Mouse (Mus musculus) G1E (cell line): ENCODE results near the gene Tjap1. TPM values are rescaled to one million over a fixed set of nuclear protein-coding genes. Genes with fewer than 3 reads are reported as not detected.

ENCODE experiments used
- ATAC-seq: 2 replicates; pipeline ENCODE4 v1.8.0; 2016; ENCODE audit warnings: mild to moderate bottlenecking; ENCODE audit not compliant: insufficient number of reproducible peaks, poor library complexity, low FRiP score, severe bottlenecking; ENCODE audit errors: extremely low read depth
- DNase-seq: peaks from one replicate; pipeline ENCODE4 v3.0.0; 2012; ENCODE audit warnings: low spot score
- H3K27me3 ChIP-seq: 2 replicates; pipeline ENCODE4 v1.6.1; 2012; ENCODE audit warnings: mild to moderate bottlenecking, low read length, inconsistent platforms; ENCODE audit not compliant: insufficient read depth
- H3K36me3 ChIP-seq: replicated peaks from 2 replicates; pipeline ENCODE3; 2012; ENCODE audit warnings: mild to moderate bottlenecking, inconsistent platforms
- H3K4me1 ChIP-seq: 2 replicates; pipeline ENCODE4 v1.6.1; 2012; ENCODE audit warnings: low read depth, low read length, inconsistent platforms, mixed read lengths; ENCODE audit not compliant: insufficient read depth
- H3K4me3 ChIP-seq: 2 replicates; pipeline ENCODE4 v1.5.1; 2012; ENCODE audit warnings: low read depth, mild to moderate bottlenecking, inconsistent platforms, low read length, moderate library complexity, mixed read lengths
- H3K9me3 ChIP-seq: replicated peaks from 2 replicates; pipeline ENCODE4 v1.6.1; 2012; ENCODE audit warnings: inconsistent platforms
- GATA1 ChIP-seq: IDR thresholded peaks from 2 replicates; pipeline ENCODE4 v1.6.1; 2012; ENCODE audit warnings: borderline replicate concordance, low read length, inconsistent platforms, mixed read lengths
- POLR2AphosphoS5 ChIP-seq: IDR thresholded peaks from 2 replicates; pipeline ENCODE4 v1.6.1; 2012; ENCODE audit warnings: low read depth, low read length, inconsistent platforms; ENCODE audit not compliant: insufficient replicate concordance
- polyA plus RNA-seq: library from polyadenylated mRNA; stranded (reverse); fragments of >175 nt; gene quantifications from 2 replicates; pipeline ENCODE4 v1.2.3, GENCODE M21; 2012
- total RNA-seq, 2 experiments: library from RNA; stranded (forward) in 1 of 2; stranded (reverse) in 1 of 2; fragments of 200-1000 nt in 1 of 2; fragments of >200 nt in 1 of 2; fragmentation: Nextera tagmentation in 1 of 2; gene quantifications; 2 replicates each; pipeline ENCODE4 v1.2.3; 2014 to 2017

Tjap1 gene
- total and polyA plus RNA-seq, 3 experiments: 12.9 to 110 (median 48.1) TPM

DNA sequence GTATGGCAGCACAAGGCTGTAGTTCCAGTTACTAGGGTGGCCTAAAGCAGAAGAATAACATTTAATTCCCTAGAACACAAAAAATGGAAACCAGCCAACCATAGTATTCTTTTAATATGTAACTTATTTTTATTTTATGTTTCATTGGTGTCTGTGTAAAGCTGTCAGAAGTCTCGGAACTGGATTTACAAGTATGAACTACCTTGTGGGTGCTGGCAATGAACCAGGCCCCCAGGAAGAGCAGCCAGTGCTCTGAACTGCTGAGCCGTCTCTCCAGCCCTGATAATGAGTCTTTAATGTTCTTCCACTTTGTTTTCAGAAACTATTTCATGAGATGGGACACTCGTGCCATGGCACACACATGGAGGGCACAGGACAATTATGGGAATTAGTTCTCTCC lies 72.3 kb downstream of the Tjap1 start:
- ATAC-seq: no peak
- H3K4me1 ChIP-seq: peaks cover 13% of the 10 kb centered on the region

More for the DNA sequence above, 72.3 kb downstream of the Tjap1 start:
- Histone ChIP-seq H3K27me3 (no peaks in the 10 kb centered on the region), H3K9me3 (no peaks in the 10 kb centered on the region), H3K36me3 (peaks cover 82% of the 10 kb centered on the region), H3K4me3 (no peak overlapping the region)
- no peak for DNase-seq
- no peak for TF ChIP-seq GATA1
- TF ChIP-seq POLR2AphosphoS5: no peak

Other genes starting within 250 kb of the Tjap1 start
- gene Mrps18a, start 172.0 kb downstream of the Tjap1 start, total RNA-seq (2014; fragmentation: Nextera tagmentation): 66.4 and 87.7 TPM in 2 replicates
- gene Mrps18a, start 172.0 kb downstream of the Tjap1 start, total RNA-seq (2017): 55.3 and 71.3 TPM in 2 replicates
- 88.7 and 110 TPM in 2 replicates for gene Mrps18a, start 172.0 kb downstream of the Tjap1 start, polyA plus RNA-seq
- not detected in 2 replicates for gene Rsph9, start 138.8 kb downstream of the Tjap1 start, total RNA-seq (2014; fragmentation: Nextera tagmentation)
- 0.12 TPM in 1 of 2 replicates, not detected in the other for gene Rsph9, start 138.8 kb downstream of the Tjap1 start, total RNA-seq (2017)
- gene Rsph9, start 138.8 kb downstream of the Tjap1 start, polyA plus RNA-seq: not detected in 2 replicates
- gene Mad2l1bp, start 129.5 kb downstream of the Tjap1 start, total RNA-seq (2014; fragmentation: Nextera tagmentation): 21.7 and 27.4 TPM in 2 replicates
- gene Mad2l1bp, start 129.5 kb downstream of the Tjap1 start, total RNA-seq (2017): 12.7 and 14.0 TPM in 2 replicates
- 7.8 and 12.8 TPM in 2 replicates for gene Mad2l1bp, start 129.5 kb downstream of the Tjap1 start, polyA plus RNA-seq
- 41.7 and 182 TPM in 2 replicates for gene Gtpbp2, start 122.0 kb downstream of the Tjap1 start, total RNA-seq (2014; fragmentation: Nextera tagmentation)
- 30.3 and 31.8 TPM in 2 replicates for gene Gtpbp2, start 122.0 kb downstream of the Tjap1 start, total RNA-seq (2017)
- gene Gtpbp2, start 122.0 kb downstream of the Tjap1 start, polyA plus RNA-seq: 55.0 and 61.1 TPM in 2 replicates
- 24.8 and 25.7 TPM in 2 replicates for gene Polh, start 80.4 kb downstream of the Tjap1 start, total RNA-seq (2014; fragmentation: Nextera tagmentation)
- gene Polh, start 80.4 kb downstream of the Tjap1 start, total RNA-seq (2017): 33.3 and 34.6 TPM in 2 replicates
- gene Polh, start 80.4 kb downstream of the Tjap1 start, polyA plus RNA-seq: 2.2 and 2.8 TPM in 2 replicates
- 65.6 and 77.6 TPM in 2 replicates for gene Xpo5, start 80.2 kb downstream of the Tjap1 start, total RNA-seq (2014; fragmentation: Nextera tagmentation)
- 50.9 and 55.3 TPM in 2 replicates for gene Xpo5, start 80.2 kb downstream of the Tjap1 start, total RNA-seq (2017)
- 14.1 and 24.8 TPM in 2 replicates for gene Xpo5, start 80.2 kb downstream of the Tjap1 start, polyA plus RNA-seq
- gene Polr1c, start 35.0 kb downstream of the Tjap1 start, total RNA-seq (2014; fragmentation: Nextera tagmentation): 56.4 and 76.2 TPM in 2 replicates
- 64.1 and 71.0 TPM in 2 replicates for gene Polr1c, start 35.0 kb downstream of the Tjap1 start, total RNA-seq (2017)
- gene Polr1c, start 35.0 kb downstream of the Tjap1 start, polyA plus RNA-seq: 17.7 and 26.6 TPM in 2 replicates
- 31.3 and 32.5 TPM in 2 replicates for gene Yipf3, start 34.9 kb downstream of the Tjap1 start, total RNA-seq (2014; fragmentation: Nextera tagmentation)
- gene Yipf3, start 34.9 kb downstream of the Tjap1 start, total RNA-seq (2017): 28.1 and 40.0 TPM in 2 replicates
- gene Yipf3, start 34.9 kb downstream of the Tjap1 start, polyA plus RNA-seq: 72.2 and 72.4 TPM in 2 replicates
- 0.38 TPM in 1 of 2 replicates, not detected in the other for gene Lrrc73, start 29.5 kb downstream of the Tjap1 start, total RNA-seq (2014; fragmentation: Nextera tagmentation)
- gene Lrrc73, start 29.5 kb downstream of the Tjap1 start, total RNA-seq (2017): 0.27 and 0.70 TPM in 2 replicates
- 1.5 and 2.4 TPM in 2 replicates for gene Lrrc73, start 29.5 kb downstream of the Tjap1 start, polyA plus RNA-seq
- gene Dlk2, start 14.4 kb upstream of the Tjap1 start, total RNA-seq (2014; fragmentation: Nextera tagmentation): not detected in 2 replicates
- 0.22 TPM in 1 of 2 replicates, not detected in the other for gene Dlk2, start 14.4 kb upstream of the Tjap1 start, total RNA-seq (2017)
- gene Dlk2, start 14.4 kb upstream of the Tjap1 start, polyA plus RNA-seq: not detected in 2 replicates
- gene Abcc10, start 45.3 kb upstream of the Tjap1 start, total RNA-seq (2014; fragmentation: Nextera tagmentation): 8.6 and 9.4 TPM in 2 replicates
- gene Abcc10, start 45.3 kb upstream of the Tjap1 start, total RNA-seq (2017): 3.1 and 3.8 TPM in 2 replicates
- 11.6 and 11.7 TPM in 2 replicates for gene Abcc10, start 45.3 kb upstream of the Tjap1 start, polyA plus RNA-seq
- gene Zfp318, start 100.7 kb upstream of the Tjap1 start, total RNA-seq (2014; fragmentation: Nextera tagmentation): 45.3 and 46.6 TPM in 2 replicates
- 25.2 and 27.5 TPM in 2 replicates for gene Zfp318, start 100.7 kb upstream of the Tjap1 start, total RNA-seq (2017)
- 3.5 and 4.1 TPM in 2 replicates for gene Zfp318, start 100.7 kb upstream of the Tjap1 start, polyA plus RNA-seq
- not detected in 2 replicates for gene Crip3, start 145.9 kb upstream of the Tjap1 start, total RNA-seq (2014; fragmentation: Nextera tagmentation)
- gene Crip3, start 145.9 kb upstream of the Tjap1 start, total RNA-seq (2017): 0.12 TPM in 1 of 2 replicates, not detected in the other
- gene Crip3, start 145.9 kb upstream of the Tjap1 start, polyA plus RNA-seq: not detected in 2 replicates
- gene Slc22a7, start 155.4 kb upstream of the Tjap1 start, total RNA-seq (2014; fragmentation: Nextera tagmentation): not detected in 2 replicates
- gene Slc22a7, start 155.4 kb upstream of the Tjap1 start, total RNA-seq (2017): not detected in 2 replicates
- gene Slc22a7, start 155.4 kb upstream of the Tjap1 start, polyA plus RNA-seq: not detected in 2 replicates
- not detected in 2 replicates for gene Ttbk1, start 204.6 kb upstream of the Tjap1 start, total RNA-seq (2014; fragmentation: Nextera tagmentation)
- 0.11 and 0.52 TPM in 2 replicates for gene Ttbk1, start 204.6 kb upstream of the Tjap1 start, total RNA-seq (2017)
- 0.01 TPM in 1 of 2 replicates, not detected in the other for gene Ttbk1, start 204.6 kb upstream of the Tjap1 start, polyA plus RNA-seq
- 26.0 and 29.8 TPM in 2 replicates for gene Dnph1, start 213.7 kb upstream of the Tjap1 start, total RNA-seq (2014; fragmentation: Nextera tagmentation)
- gene Dnph1, start 213.7 kb upstream of the Tjap1 start, total RNA-seq (2017): 18.8 and 24.9 TPM in 2 replicates
- 36.9 and 38.1 TPM in 2 replicates for gene Dnph1, start 213.7 kb upstream of the Tjap1 start, polyA plus RNA-seq